Mouse (Mus musculus): ENCODE measurements around the gene Dmbt1. TPM values are rescaled to one million over a fixed set of nuclear protein-coding genes. Genes with fewer than 3 reads are reported as not detected.
"Not testable (repeated sequence)": the region's sequence is repeated elsewhere in the genome, so short reads cannot be mapped to it uniquely, and the experiment has no call there.

Gene Dmbt1
- total RNA-seq, 2 experiments from 2014 or later = not detected

DNA sequence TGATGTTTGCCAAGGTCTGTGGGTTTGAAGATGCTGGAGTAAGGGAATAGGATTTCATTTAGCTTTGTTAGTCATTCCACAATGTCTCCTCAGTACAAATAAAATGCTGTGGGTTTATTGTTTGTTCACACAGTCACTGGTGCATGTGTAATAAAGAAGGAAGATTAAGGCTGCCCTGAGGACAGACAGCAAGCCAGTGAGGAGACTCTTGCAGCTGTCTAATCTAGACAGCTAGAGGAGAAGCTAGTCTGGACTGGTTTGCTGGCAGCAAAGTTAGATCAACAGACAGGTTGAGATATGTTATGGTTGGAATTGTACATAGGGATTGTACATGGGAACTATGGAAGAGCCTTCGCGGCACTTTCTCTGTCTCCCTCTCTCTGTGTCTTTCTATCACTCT is 24.6 kb upstream of the Dmbt1 start:
- no peak overlapping the region for H3K27ac ChIP-seq
- DNase-seq (ENCODE audit: extremely low spot score in 1 of 2, low spot score in 2 of 2) = no peak
- H3K4me3 ChIP-seq = no peak overlapping the region
- no peak for TF ChIP-seq CTCF (IDR thresholded peaks at IDR 0.05)
- intact Hi-C loops (cut with DNase I) = no loop called here

DNA sequence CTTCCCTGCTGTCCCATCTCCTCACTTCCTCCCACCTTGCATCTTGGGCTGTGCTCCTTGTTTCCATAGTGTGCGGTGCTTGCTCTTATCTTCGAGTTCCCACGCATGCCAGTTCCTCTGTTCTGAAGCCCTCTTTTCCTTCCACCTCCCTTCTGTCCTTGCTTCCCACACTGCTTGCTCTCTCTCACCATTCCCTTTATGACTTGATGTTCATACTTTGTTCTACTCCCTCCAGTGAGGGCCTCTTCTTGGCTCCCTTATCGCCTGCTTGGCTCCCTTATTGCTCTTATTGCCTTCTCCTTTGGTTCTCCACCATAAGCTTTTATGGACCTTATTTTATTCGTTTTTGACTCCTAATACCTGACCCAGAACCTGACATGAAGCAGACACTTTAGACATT is 22.7 kb upstream of the Dmbt1 start:
- no peak overlapping the region for H3K4me3 ChIP-seq
- intact Hi-C loops (cut with DNase I) = no loop called here
- no peak for DNase-seq (ENCODE audit: extremely low spot score in 1 of 2, low spot score in 2 of 2)
- H3K27ac ChIP-seq = no peak overlapping the region
- TF ChIP-seq CTCF (IDR thresholded peaks at IDR 0.05) = no peak

DNA sequence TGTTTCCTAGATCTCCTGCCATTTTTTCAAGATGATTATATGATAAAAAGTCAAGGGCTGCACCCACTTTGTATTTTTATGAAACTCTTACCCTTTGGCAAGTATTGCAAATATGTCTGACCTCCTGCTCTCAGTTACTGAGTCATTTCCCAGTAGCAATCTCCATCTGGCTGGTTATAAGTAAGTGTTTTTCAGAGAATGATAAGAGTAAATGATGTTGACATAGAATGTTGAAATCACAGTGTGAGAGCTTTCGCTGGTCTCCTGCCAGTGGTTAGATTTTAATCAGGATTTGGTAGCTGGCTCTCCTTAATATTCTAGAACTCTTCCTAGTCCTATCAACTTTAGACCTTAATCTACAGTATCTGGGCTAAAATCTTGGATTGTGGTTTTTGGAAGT is 20.0 kb upstream of the Dmbt1 start:
- intact Hi-C loops (cut with DNase I) = no loop called here

DNA sequence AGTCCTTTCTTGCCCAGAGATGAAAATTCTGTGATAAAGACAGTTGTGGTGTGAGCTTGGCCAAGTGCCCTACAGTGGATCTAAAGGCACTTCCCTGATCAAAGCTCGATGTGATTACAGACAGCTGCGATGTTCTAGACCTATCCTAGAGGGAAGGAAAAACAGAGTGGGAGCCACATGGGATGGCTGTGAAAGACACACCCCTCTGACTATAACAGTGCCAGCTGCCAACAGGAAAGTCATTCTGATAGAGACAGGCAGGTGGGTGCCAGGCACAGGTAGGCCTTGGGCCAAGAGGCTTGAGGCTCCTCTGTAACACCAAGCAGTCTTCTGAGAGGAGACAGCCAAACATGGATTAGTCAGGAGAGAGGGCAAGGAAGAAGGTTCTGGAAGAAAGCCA is 12.7 kb upstream of the Dmbt1 start:
- Histone ChIP-seq H3K27ac (no peak overlapping the region), H3K4me3 (no peak overlapping the region)
- DNase-seq (ENCODE audit: extremely low spot score in 1 of 2, low spot score in 2 of 2) = no peak
- intact Hi-C loops (cut with DNase I) = no loop called here
- TF ChIP-seq CTCF (IDR thresholded peaks at IDR 0.05) = no peak

More for the DNA sequence above, 20.0 kb upstream of the Dmbt1 start:
- H3K27ac ChIP-seq = no peak overlapping the region
- no peak for DNase-seq (ENCODE audit: extremely low spot score in 1 of 2, low spot score in 2 of 2)
- H3K4me3 ChIP-seq = no peak overlapping the region
- no peak for TF ChIP-seq CTCF (IDR thresholded peaks at IDR 0.05)

DNA sequence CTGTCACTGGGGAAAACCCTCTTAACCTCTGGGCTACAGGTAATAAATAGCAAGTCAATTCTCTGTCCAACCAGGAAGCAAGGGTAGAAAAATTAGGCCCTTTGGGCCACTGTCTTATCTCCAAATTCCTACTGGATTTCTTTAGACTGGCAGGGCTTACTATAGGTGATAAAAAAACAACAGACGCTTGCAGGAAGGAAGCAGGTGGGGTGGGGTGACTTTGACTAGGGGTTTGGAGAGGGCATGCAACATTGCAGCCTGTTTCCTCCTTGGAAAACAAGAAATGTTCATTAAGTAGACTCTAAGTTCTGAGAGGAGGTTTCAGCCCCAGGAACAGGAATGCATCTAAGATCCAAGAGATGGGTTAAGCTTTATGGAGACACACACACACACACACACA is 7.0 kb upstream of the Dmbt1 start:
- no peak for DNase-seq (ENCODE audit: extremely low spot score in 1 of 2, low spot score in 2 of 2)

DNA sequence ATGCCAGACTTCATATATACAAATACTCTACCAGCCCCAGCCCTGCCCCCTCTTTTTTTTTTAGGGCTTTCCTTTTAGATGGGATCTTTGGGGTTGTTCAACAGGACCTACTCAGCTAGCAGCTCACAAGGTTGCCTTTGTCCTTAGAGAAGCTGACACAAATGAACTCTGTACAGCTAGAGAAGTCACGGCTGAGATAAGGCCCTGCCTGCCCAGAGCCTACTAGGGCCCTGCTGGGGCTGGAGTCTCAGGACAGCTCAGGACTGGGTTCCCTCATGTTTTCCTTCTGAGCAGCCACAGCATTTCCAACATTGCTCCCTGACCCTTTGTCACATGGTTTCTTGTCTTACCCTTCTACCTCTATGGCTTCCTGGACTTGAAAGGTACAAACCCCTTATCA is 4.3 kb upstream of the Dmbt1 start:
- intact Hi-C loops (cut with DNase I) = no loop called here
- DNase-seq (ENCODE audit: extremely low spot score in 1 of 2, low spot score in 2 of 2) = no peak
- TF ChIP-seq CTCF (IDR thresholded peaks at IDR 0.05) = no peak
- H3K4me3 ChIP-seq = no peak overlapping the region
- no peak overlapping the region for H3K27ac ChIP-seq

More for the DNA sequence above, 7.0 kb upstream of the Dmbt1 start:
- intact Hi-C loops (cut with DNase I) = no loop called here
- no peak for TF ChIP-seq CTCF (IDR thresholded peaks at IDR 0.05)
- Histone ChIP-seq H3K27ac (no peak overlapping the region), H3K4me3 (no peak overlapping the region)

DNA sequence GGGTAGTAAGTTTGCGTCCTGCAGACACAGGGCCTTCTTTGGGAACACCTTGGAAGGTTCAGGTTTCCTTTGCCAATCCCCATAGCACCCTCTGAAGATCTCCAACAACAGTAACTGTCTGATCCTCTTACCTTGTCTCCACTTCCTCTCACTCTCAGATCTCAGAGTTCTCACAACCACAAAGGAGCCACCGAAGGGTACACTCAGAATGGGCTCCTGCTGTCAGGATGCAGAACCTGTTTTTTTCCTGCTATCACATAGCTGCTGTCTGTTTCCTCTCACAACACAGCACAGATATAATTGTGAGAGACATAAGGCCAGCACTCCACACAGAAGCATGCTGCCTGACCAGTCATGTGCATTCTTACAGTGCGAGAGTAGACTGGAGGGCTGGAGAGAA is 4.5 kb downstream of the Dmbt1 start:
- no peak for DNase-seq (ENCODE audit: extremely low spot score in 1 of 2, low spot score in 2 of 2)
- H3K4me3 ChIP-seq = no peak overlapping the region
- intact Hi-C loops (cut with DNase I) = no loop called here
- TF ChIP-seq CTCF (IDR thresholded peaks at IDR 0.05) = no peak
- H3K27ac ChIP-seq = no peak overlapping the region

DNA sequence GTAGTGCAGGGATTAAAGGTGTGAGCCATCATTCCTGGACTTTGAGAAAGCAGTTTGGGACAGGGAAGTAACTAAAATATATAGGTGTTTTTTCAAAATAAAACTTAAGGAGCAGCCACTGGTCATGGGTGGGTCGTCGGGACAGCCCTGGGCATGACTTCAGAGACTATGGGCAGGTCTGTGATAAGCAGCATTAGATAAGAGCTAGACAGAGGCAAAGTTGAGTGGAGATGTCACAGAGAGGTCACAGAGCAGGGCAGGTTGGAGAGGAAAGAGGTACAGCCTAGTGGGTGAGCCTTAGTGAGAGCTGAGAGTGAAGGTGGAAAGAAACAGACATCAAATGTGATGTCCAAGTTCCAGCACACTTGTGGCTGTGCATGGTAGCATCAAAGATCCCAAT is 5.2 kb downstream of the Dmbt1 start:
- intact Hi-C loops (cut with DNase I) = no loop called here

DNA sequence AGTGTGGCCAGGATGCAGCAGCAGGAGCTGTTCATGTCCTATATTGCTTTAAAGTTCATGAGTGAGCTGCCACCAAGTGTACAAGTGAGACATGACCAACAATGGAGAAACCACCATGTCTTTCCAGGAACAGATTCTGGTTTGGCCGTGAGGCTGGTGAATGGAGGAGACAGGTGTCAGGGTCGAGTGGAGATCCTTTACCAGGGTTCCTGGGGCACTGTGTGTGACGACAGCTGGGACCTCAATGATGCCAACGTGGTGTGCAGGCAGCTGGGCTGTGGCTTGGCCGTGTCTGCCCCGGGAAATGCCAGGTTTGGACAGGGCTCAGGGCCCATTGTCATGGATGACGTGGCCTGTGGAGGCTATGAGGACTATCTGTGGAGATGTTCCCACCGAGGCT is 8.9 kb downstream of the Dmbt1 start:
- intact Hi-C loops (cut with DNase I) = loop anchor here (5.0 kb wide), 1 partner anchor 48 kb away; no protein-coding TSS in a partner anchor
- H3K27ac ChIP-seq; DNase-seq (ENCODE audit: extremely low spot score in 1 of 2, low spot score in 2 of 2); H3K4me3 ChIP-seq: not testable (repeated sequence)

More for the DNA sequence above, 5.2 kb downstream of the Dmbt1 start:
- DNase-seq (ENCODE audit: extremely low spot score in 1 of 2, low spot score in 2 of 2) = no peak
- no peak for TF ChIP-seq CTCF (IDR thresholded peaks at IDR 0.05)
- Histone ChIP-seq H3K4me3 (no peak overlapping the region), H3K27ac (no peak overlapping the region)

DNA sequence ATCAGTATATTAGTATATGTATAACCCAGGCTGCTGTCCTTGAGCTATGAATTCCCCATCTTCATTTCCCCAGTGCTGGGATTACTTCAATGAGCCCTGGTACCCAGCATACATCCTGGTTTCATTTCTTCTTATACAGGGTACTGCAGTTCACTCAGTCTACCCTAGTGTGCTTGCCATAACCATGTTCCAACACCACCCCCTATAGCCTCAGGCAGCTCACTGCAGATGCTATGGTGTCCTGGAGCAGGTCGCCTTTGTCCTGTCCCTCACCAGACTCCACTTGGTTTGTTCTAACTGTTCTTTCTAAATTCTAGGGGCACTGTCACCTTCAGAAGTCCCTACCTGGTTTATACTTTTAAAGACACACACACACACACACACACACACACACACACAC is 10.8 kb downstream of the Dmbt1 start:
- intact Hi-C loops (cut with DNase I) = loop anchor here (5.0 kb wide), 1 partner anchor 50 kb away; no protein-coding TSS in a partner anchor
- no peak overlapping the region for H3K27ac ChIP-seq
- TF ChIP-seq CTCF (IDR thresholded peaks at IDR 0.05) = peak; percentile 39
- DNase-seq (ENCODE audit: extremely low spot score in 1 of 2, low spot score in 2 of 2) = no peak
- H3K4me3 ChIP-seq = no peak overlapping the region

DNA sequence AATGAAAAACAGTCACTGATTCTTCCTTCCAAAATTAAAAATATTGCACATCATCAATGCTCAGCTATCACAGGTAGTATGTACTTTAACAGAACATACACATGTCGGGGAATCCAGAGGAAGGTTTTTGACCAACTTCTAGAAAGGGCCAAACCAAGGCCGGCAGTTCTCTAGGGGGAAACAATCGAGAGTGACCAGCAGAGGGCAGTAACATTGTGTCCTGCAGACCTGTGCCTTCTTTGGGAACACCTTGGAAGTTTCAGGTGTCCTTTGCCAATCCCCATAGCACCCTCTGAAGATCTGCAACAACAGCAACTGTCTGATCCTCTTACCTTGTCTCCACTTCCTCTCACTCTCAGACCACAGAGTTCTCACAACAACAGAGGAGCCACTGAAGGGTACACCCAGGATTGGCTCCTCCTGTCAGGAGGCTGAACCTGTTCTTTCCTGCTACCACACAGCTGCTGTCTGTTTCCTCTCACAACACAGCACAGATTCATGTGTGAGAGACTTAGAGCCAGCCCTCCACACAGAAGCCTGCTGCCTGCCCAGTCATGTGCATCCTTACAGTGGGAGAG is 13.5 kb downstream of the Dmbt1 start:
- TF ChIP-seq CTCF (IDR thresholded peaks at IDR 0.05) = peak; percentile 38
- intact Hi-C loops (cut with DNase I); DNase-seq (ENCODE audit: extremely low spot score in 1 of 2, low spot score in 2 of 2); H3K27ac ChIP-seq; H3K4me3 ChIP-seq: not testable (repeated sequence)

DNA sequence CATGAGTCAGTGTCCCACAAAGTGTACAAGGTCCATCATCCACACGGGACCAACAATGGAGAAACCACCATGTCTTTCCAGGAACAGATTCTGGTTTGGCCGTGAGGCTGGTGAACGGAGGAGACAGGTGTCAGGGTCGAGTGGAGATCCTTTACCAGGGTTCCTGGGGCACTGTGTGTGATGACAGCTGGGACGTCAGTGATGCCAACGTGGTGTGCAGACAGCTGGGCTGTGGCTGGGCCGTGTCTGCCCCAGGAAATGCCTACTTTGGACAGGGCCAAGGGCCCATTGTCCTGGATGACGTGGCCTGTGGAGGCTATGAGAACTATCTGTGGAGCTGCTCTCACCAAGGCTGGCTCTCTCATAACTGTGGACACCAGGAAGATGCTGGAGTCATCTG is 18.0 kb downstream of the Dmbt1 start:
- not testable (repeated sequence) for H3K4me3 ChIP-seq; H3K27ac ChIP-seq; DNase-seq (ENCODE audit: extremely low spot score in 1 of 2, low spot score in 2 of 2)
- intact Hi-C loops (cut with DNase I) = loop anchor here (10.0 kb wide), 1 partner anchor 225 kb away; no protein-coding TSS in a partner anchor

DNA sequence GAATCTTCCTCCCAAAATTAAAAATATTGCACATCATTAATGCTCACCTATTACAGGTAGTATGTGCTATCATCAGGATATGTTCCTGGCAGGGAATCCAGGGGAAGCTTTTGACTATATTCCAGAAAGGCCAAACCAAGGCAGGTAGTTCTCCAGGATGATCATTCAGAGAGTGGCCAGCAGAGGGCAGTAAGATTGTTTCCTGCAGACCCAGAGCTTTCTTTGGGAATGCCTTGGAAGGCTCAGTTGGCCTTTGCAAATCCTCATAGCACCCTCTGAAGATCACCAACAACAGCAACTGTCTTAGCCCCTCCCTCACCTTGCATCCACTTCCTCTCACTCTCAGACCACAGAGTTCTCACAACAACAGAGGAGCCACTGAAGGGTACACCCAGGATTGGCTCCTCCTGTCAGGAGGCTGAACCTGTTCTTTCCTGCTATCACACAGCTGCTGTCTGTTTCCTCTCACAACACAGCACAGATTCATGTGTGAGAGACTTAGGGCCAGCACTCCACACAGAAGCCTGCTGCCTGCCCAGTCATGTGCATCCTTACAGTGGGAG is 23.0 kb downstream of the Dmbt1 start:
- intact Hi-C loops (cut with DNase I) = loop anchor here (10.0 kb wide), 1 partner anchor 230 kb away; no protein-coding TSS in a partner anchor
- TF ChIP-seq CTCF (IDR thresholded peaks at IDR 0.05) = peak; percentile 47
- H3K4me3 ChIP-seq = no peak overlapping the region
- no peak for DNase-seq (ENCODE audit: extremely low spot score in 1 of 2, low spot score in 2 of 2)
- H3K27ac ChIP-seq = no peak overlapping the region

DNA sequence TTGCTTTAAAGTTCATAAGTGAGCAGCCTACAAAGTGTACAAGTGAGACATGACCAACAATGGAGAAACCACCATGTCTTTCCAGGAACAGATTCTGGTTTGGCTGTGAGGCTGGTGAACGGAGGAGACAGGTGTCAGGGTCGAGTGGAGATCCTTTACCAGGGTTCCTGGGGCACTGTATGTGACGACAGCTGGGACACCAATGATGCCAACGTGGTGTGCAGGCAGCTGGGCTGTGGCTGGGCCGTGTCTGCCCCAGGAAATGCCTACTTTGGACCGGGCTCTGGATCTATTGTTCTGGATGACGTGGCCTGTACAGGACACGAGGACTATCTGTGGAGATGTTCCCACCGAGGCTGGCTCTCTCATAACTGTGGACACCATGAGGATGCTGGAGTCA is 26.1 kb downstream of the Dmbt1 start:
- not testable (repeated sequence) for H3K27ac ChIP-seq; H3K4me3 ChIP-seq; DNase-seq (ENCODE audit: extremely low spot score in 1 of 2, low spot score in 2 of 2)
- intact Hi-C loops (cut with DNase I) = loop anchor here (10.0 kb wide), 1 partner anchor 233 kb away; no protein-coding TSS in a partner anchor
